Mouse (Mus musculus): ENCODE results near the gene Ggact.

DNA sequence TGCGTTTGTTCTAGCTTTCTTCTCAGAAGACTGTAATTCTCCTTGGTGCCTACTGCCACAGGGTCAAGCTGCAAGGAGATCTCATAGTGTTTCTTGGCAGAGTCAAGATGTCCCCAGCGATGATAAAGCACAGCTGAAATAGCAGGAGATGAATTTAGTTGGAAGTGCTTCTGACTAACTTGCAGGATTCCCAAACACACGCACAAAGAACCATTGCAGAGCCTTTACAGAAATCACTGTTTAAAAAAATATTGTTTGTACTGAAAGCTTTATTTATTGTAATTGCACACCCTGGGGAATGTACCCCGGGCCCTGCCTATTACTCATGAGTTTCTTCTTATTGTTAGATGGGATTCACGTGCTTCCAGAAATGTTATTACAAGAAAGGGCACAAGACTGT lies 6.5 kb upstream of the Ggact start:
- TF ChIP-seq USF1 (IDR thresholded peaks at IDR 0.05; ENCODE audit: low read depth) (no peak), CTCF (IDR thresholded peaks at IDR 0.05; ENCODE audit: control insufficient read depth, insufficient read depth, insufficient read length) (no peak), MYOD1 (IDR thresholded peaks at IDR 0.05; ENCODE audit: control insufficient read depth, insufficient read length, low read depth) (no peak), MYOG (IDR thresholded peaks at IDR 0.05; ENCODE audit: control insufficient read depth, extremely low read depth, insufficient read length) (no peak), MAX (IDR thresholded peaks at IDR 0.05) (no peak), CEBPB (IDR thresholded peaks at IDR 0.05; ENCODE audit: low read depth) (no peak), FOSL1 (IDR thresholded peaks at IDR 0.05; ENCODE audit: insufficient read depth, low read length, poor library complexity, severe bottlenecking) (no peak)
